Mouse (Mus musculus): ENCODE measurements at regions not wholly inside any gene's neighbourhood (a gene's known extent, or its start where the extent isn't known, plus 50 kb on each side); places are given as distances from the start of the nearest gene placed in this dataset.

DNA sequence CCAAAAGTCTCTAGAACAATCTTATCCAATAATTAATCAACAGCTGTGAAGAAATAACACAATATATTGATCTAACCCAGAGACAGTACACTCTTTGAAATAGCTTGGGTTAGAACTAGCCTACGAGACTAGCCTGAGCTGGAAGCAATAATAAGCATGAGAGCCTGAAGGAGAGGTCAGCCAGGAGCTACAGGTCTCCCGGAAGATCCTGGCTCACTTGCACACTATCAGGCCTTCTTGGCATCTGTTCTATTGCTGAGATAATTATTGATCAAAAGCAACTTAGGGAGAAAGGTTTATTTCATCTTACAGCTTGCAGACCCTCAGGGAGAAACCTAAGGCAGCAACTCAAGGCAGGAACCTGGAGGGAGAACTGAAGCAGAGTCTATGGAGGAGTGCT lies 64.0 kb upstream of the Hes1 start:
- TF ChIP-seq RAD21 (IDR thresholded peaks at IDR 0.05; ENCODE audit: low read depth, low read length) (no peak), POLR2A (IDR thresholded peaks at IDR 0.05; ENCODE audit: low read depth, low read length) (no peak), MYC (IDR thresholded peaks at IDR 0.05; ENCODE audit: low read depth, low read length) (no peak), ZNF384 (IDR thresholded peaks at IDR 0.05; ENCODE audit: low read depth, low read length) (no peak), EP300 (IDR thresholded peaks at IDR 0.05; ENCODE audit: low read length) (no peak)

All from CH12.LX (cell line).